Mouse (Mus musculus) layer of hippocampus, adult 2 months (tissue): ENCODE measurements at regions not wholly inside any gene's neighbourhood (a gene's known extent, or its start where the extent isn't known, plus 50 kb on each side); places are given as distances from the start of the nearest gene placed in this dataset.

Experiments
- DNase-seq, 2 experiments: peaks; one replicate each; pipeline ENCODE4 v3.0.0; 2022; ENCODE audit warnings: low spot score in 2 of 2
- H3K27ac ChIP-seq: fragments of 200-600 bp; 2 replicates; pipeline ENCODE4 v1.8.1; 2022
- H3K4me3 ChIP-seq: fragments of 200-600 bp; 2 replicates; pipeline ENCODE4 v1.8.1; 2022; ENCODE audit warnings: mild to moderate bottlenecking
- CTCF ChIP-seq: fragments of 200-600 bp; conservative IDR thresholded peaks from 2 replicates; pipeline ENCODE4 v1.8.1; 2022; ENCODE audit warnings: antibody characterized with exemption, mild to moderate bottlenecking, moderate library complexity

DNA sequence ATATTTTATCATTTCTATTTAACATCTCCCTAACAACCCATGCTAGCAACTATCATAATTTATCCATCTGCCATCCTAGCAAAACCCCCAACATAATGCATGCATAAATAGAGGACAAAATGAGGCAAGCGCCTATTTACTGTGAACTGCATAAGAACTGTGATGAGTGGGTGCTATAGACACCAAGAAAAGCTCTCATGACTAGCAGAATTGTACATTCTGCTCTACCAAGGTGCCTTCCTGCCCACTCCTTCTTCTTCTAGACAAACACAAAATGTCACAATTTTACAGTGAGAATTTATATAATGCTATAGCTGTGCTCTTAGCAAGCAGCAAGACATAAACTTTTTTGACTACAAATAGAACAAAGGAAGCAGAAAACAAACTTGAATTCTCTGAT lies 305.9 kb downstream of the Brinp1 start:
- Histone ChIP-seq H3K4me3 (no peak overlapping the region), H3K27ac (no peak overlapping the region)
- DNase-seq = peak in 1 of 2 experiments; percentile 43
- TF ChIP-seq CTCF = no peak

GRCm38 (mm10) chr4:68633299-68633698 lies 320.9 kb downstream of the Brinp1 start:
- TF ChIP-seq CTCF = no peak
- Histone ChIP-seq H3K4me3 (no peak overlapping the region), H3K27ac (no peak overlapping the region)
- no peak for DNase-seq

GRCm38 (mm10) chr4:68624025-68624342 lies 330.2 kb downstream of the Brinp1 start:
- no peak for DNase-seq
- H3K27ac ChIP-seq = no peak overlapping the region
- H3K4me3 ChIP-seq = no peak overlapping the region
- TF ChIP-seq CTCF = no peak

DNA sequence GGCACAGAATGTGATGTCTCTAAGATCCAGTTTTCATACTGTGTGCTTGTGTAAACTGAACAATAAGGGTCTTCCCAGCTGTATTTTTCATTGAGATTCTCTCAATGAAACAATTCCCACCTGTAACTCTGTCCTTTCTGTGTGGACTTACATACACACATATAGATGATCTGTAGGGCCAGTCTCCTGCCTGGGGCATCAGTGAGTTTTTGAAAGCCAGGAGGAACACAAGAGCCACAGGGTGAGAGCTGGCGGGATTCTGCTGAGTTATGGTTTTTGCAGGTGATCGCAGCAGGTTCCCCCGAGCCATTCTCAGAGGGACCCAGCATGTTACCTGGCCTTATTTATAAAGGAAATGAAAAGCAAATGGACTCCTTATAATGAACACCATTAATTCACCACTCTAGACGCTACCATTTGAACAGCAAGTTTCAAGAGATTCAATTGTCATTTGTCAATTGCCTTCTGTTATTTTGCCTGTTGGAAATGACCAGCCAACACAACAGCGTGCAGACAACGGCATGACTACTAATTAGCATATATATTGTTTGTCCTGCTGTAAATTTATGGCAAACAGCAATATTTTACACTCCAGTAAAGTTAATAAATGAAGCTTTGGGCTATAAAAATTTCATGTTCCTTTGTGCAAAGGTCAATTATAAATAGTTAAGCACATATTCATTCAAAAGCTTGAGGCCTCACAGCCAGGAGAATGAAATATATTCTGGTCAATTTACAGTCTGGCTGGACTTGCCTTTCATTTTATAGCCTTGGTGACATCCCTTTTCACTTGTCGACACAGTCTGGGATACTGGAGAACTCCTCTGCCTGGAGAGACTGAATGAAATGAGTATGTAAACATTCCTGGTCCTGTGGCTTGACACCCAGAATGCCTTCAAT lies 330.8 kb downstream of the Brinp1 start:
- TF ChIP-seq CTCF = no peak
- Histone ChIP-seq H3K27ac (no peak overlapping the region), H3K4me3 (no peak overlapping the region)
- no peak for DNase-seq

DNA sequence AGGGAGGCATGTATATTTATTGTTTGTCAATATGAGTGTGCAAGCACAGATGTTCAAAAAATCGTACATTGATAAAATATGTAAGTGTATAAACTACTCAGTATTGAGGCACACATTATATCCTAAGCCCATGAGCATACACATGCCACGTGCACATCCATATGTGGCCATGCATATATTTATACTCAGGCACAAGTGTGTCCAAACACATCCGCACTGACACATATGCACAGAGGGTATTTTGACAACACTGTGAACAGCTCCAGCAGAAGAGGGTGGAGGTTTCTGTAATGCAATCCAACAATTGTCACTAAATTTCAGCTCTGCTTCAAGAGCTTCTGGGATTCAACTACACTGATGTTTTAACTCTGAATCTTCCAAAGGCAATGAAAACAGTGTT lies 333.6 kb downstream of the Brinp1 start:
- Histone ChIP-seq H3K27ac (no peak overlapping the region), H3K4me3 (no peak overlapping the region)
- no peak for TF ChIP-seq CTCF
- no peak for DNase-seq

DNA sequence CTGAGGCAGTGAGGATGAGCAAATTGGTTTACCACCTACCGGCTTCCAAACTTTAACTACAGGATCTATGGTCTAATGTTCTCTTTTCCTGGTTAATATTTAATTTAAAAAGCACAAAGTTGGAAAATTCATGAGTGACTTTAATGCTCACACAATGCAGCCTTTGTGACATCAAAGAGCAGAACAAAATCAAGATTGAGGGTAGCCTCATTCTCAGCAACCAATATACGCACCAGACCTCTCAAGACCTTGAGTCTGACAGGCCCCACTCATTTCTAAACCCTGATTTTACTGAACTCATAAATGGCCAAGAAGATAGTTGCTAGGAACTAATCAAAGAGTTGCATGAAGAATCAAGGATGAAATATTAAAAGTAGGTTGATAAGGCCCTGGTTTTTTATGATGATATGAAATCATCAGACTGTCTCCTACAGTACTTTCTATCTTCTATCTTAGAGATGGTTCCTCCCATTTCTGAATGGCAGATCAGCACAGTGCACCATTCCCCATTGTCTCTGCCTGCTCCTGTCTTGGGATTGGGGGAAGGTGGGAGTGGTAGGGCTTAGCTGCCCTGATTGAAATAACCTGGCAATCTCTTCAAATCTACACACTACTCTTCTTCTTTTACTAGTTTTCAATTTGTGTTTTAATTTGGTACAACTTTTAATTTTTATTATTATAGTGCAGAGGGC lies 338.3 kb downstream of the Brinp1 start:
- Histone ChIP-seq H3K4me3 (no peak overlapping the region), H3K27ac (no peak overlapping the region)
- no peak for TF ChIP-seq CTCF

DNA sequence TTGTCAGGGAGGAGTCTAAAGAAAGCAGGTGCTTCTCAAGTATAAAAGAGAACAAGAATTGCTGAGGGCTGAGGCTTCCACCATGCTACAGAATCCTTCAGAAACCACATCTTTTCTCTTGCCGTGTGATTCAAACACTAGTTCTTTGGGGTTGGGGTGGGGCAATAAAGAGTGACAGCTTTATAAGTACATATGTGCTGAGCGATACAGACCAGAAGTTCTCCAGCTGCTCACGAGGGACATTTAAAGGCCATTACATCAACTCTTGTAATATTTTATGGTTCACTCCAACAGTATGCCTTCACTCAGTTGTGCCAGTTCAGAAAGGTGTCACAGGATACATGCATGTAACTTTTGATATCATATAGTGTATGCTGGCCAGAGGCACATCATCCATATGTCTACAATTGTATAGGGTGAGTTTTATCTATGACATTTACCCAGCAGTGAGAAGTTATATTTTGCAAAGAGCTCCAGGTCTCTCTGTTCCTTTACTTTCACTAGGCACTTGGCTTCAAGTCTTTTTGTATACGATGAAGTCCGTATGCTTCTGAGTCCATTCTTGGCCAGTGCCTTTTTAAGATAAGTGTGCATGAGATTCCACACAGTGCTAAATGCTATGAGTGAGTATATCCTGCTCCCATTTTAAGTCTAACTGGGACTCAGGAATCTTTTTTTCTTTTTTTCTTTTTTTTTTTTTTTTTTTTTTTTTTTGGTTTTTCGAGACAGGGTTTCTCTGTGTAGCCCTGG lies 341.8 kb downstream of the Brinp1 start:
- Histone ChIP-seq H3K4me3 (no peak overlapping the region), H3K27ac (no peak overlapping the region)
- DNase-seq = no peak
- no peak for TF ChIP-seq CTCF

More for the DNA sequence above, 338.3 kb downstream of the Brinp1 start:
- no peak for DNase-seq

DNA sequence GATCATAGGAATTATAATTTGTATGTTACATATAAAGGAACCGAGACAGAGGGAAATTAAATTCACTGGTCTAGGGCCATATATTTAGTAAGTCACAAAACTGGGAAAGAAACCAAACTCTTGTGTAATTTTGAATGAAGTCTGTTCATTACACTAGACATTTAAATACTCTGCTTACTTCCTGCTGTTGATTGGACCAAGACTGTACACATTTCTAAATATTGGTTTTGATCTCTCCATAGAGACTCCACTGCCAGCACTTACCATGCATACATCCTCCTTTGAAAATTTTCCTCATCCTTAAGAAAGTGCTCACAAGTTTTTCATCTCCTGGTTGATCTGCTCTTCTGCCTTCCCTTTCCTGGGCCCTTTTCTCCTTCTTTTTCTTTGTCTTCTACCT lies 358.9 kb downstream of the Brinp1 start:
- Histone ChIP-seq H3K4me3 (no peak overlapping the region), H3K27ac (no peak overlapping the region)
- TF ChIP-seq CTCF = no peak
- no peak for DNase-seq

DNA sequence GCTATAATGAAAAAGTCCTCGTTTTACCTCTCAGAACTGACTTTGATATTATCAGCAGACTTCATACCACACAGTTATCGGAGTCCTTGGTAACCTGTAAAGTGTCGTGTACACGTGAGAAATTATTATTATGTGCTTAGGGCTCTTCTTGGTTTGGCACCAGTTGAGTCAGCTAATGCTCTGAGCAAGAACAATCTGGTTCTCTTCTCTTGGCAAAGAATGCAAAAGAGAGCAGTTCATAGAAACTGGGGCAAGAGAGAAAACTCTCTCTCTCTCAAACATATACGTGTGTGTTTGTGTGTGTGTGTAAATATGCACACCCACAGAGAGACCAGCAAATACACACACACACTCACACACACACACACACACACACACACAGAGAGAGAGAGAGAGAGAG lies 378.8 kb downstream of the Brinp1 start:
- DNase-seq = no peak
- no peak for TF ChIP-seq CTCF
- Histone ChIP-seq H3K4me3 (no peak overlapping the region), H3K27ac (peak overlapping the region; percentile 40; the same call in 1 of the 2 replicates)

GRCm38 (mm10) chr4:68574610-68575167 lies 379.5 kb downstream of the Brinp1 start:
- Histone ChIP-seq H3K4me3 (no peak overlapping the region), H3K27ac (peak overlapping the region; percentile 72)
- peak; percentile 45 for TF ChIP-seq CTCF
- peak; percentile 66 to 75 for DNase-seq

DNA sequence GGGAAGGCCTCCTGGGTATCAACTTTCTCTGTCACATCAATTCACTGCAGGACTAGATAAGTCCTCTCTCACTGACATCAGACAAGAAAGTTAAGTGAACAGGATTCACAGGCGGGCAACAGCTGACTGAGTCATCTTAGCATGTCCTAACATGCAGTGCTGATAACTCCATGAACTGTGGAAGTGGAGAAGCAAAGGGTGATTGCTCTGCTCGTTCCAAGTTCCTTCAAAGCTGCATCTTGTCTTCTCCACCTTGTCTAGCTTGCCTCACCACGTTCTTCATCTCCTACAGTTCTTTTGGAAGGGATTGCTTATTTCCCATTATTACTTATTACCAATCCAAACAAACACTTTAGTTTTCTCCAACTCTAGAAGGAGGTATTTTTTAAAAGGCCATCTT lies 380.9 kb downstream of the Brinp1 start:
- Histone ChIP-seq H3K27ac (no peak overlapping the region), H3K4me3 (no peak overlapping the region)
- no peak for TF ChIP-seq CTCF
- DNase-seq = no peak

DNA sequence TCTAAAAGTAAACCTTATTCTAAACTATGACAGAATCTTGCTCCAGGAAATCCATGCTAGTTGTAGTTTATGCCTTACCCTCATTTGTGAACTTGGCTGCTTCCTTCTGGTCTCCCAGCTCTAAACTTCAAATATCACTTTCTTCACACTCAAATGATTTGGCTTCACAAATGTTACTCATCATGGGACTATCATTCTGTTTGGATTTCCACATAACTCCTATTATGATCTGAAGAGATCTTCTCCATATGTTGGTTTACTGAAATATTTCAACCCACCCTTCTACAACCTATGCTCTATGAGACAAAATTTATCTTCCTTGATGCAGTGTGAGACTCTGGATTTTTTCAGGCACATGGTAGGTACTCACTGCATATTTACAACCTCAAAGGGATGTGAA lies 381.7 kb downstream of the Brinp1 start:
- no peak overlapping the region for H3K27ac ChIP-seq
- no peak for DNase-seq
- no peak for TF ChIP-seq CTCF

GRCm38 (mm10) chr4:68536254-68536653 lies 417.9 kb downstream of the Brinp1 start:
- Histone ChIP-seq H3K4me3 (no peak overlapping the region), H3K27ac (no peak overlapping the region)
- no peak for DNase-seq
- TF ChIP-seq CTCF = no peak

More for the DNA sequence above, 381.7 kb downstream of the Brinp1 start:
- H3K4me3 ChIP-seq = no peak overlapping the region
